Mouse (Mus musculus) heart, adult 2 months (tissue): ENCODE measurements around the gene 1700016D06Rik.

Source experiments
- CTCF ChIP-seq: fragments of 200-600 bp; IDR thresholded peaks from 2 replicates; pipeline ENCODE4 v1.8.1; 2022; ENCODE audit warnings: antibody characterized with exemption, mild to moderate bottlenecking, moderate library complexity
- POLR2A ChIP-seq: fragments of 200-500 bp; IDR thresholded peaks from 2 replicates; pipeline ENCODE4 v1.6.1; 2011; ENCODE audit warnings: mild to moderate bottlenecking, low read depth, low read length, control low read depth; ENCODE audit not compliant: insufficient read depth

- no peak for TF ChIP-seq CTCF
- no peak for TF ChIP-seq POLR2A
Measured at GRCm38 (mm10) chr8:11691284-11691683, 9.6 kb downstream of the 1700016D06Rik start.
